Mouse (Mus musculus) neural tube, embryonic 14.5 days (tissue): ENCODE data around the gene Atl2. TPM values are rescaled to one million over a fixed set of nuclear protein-coding genes. Genes with fewer than 3 reads are reported as not detected.

Experiments
- ATAC-seq: fragments of 200-750 bp; cut with Nextera tagmentation; 2 replicates; pipeline ENCODE4 v1.8.0; 2017; ENCODE audit warnings: low read depth, mild to moderate bottlenecking, moderate TSS enrichment, moderate library complexity
- H3K27ac ChIP-seq: fragments of 300-500 bp; sonication (generic); 2 replicates; pipeline ENCODE4 v1.5.1; 2014; ENCODE audit warnings: low read depth, mild to moderate bottlenecking, control low read depth, low read length, moderate library complexity, mixed read lengths
- H3K27me3 ChIP-seq: fragments of 300-500 bp; sonication (generic); 2 replicates; pipeline ENCODE4 v1.6.1; 2014; ENCODE audit warnings: low read length; ENCODE audit not compliant: control insufficient read depth, insufficient read depth
- H3K36me3 ChIP-seq: fragments of 300-500 bp; sonication (generic); 2 replicates; pipeline ENCODE4 v1.6.1; 2014; ENCODE audit warnings: low read length, mixed read lengths; ENCODE audit not compliant: control insufficient read depth, insufficient read depth
- H3K4me1 ChIP-seq: fragments of 300-500 bp; sonication (generic); 2 replicates; pipeline ENCODE4 v1.6.1; 2014; ENCODE audit warnings: low read length; ENCODE audit not compliant: control insufficient read depth, insufficient read depth
- H3K4me2 ChIP-seq: fragments of 300-500 bp; sonication (generic); 2 replicates; pipeline ENCODE4 v1.6.1; 2014; ENCODE audit warnings: mild to moderate bottlenecking, low read depth, low read length, control low read depth
- H3K4me3 ChIP-seq: fragments of 300-500 bp; sonication (generic); 2 replicates; pipeline ENCODE4 v1.5.1; 2014; ENCODE audit warnings: low read depth, low read length, control low read depth, mixed read lengths
- H3K9ac ChIP-seq: fragments of 300-500 bp; sonication (generic); replicated peaks from 2 replicates; pipeline ENCODE4 v1.6.1; 2014; ENCODE audit warnings: low read depth, mild to moderate bottlenecking, control low read depth, low read length, mixed read lengths
- H3K9me3 ChIP-seq: fragments of 300-500 bp; sonication (generic); 2 replicates; pipeline ENCODE4 v1.6.1; 2016; ENCODE audit warnings: low read length; ENCODE audit not compliant: control insufficient read depth
- WGBS: fragments of 180-500 bp; shearing (Covaris S2); extraction: QIAGEN DNeasy Blood & Tissue Kit; methylation state at CpG from one replicate; pipeline ENCODE4 v1.1.7; 2014; 5-methylcytosine and 5-hydroxymethylcytosine counted together
- polyA plus RNA-seq: library from polyadenylated mRNA; unstranded; fragments of >200 nt; fragmentation: Nextera tagmentation; extraction: Ambion mirVana; gene quantifications from 2 replicates; pipeline ENCODE4 v1.2.1, GENCODE M21; 2014

Atl2 gene
- polyA plus RNA-seq, 1 experiment from 2014 or later = 47.6 TPM

DNA sequence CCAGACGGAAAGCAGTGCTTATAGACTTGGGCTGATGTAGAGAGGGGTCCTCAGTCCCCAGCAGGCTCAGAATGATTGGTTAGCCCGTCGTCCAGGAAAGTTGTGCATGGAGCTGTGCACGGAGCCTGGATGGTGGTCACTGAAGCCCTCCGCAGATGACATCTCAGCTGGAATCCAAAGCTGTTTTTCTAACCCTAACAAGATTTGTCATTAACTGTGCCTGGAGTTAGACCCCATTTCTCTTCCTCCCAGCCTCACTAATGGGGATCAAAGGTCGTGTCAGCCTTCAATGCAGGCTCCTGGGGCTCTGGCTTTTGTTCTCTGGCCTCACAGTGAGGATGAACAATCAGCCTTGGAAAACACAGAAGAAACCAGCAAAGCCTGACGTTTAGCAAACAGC is 77.9 kb downstream of the Atl2 start:
- Histone ChIP-seq H3K36me3 (no peaks in the 10 kb centered on the region), H3K4me3 (no peak overlapping the region), H3K9me3 (no peaks in the 10 kb centered on the region), H3K9ac (no peak overlapping the region), H3K27ac (no peak overlapping the region), H3K27me3 (no peaks in the 10 kb centered on the region), H3K4me1 (no peaks in the 10 kb centered on the region), H3K4me2 (no peak overlapping the region)
- ATAC-seq = no peak
- WGBS = 3% methylated on average over 7 of the region's 7 CpGs

DNA sequence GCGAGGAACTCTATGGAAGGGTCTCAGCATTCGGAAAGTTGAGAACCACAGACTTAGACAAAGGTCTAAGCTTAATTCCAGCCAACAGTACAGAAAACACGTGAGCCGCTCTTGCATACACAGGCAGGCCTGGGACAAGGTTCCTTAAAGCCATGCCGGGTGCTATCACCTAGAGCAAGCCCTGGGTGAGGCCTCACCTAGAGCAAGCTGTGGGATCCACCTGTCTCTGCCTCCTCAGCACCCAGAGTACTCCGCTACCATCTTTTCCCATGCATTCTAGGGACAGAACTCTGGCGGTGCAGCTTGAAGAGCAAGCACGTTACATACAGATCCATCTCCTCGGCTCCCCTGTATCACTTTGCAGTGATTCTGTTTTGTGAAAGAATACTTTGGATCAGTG is 78.4 kb downstream of the Atl2 start:
- Histone ChIP-seq H3K36me3 (no peaks in the 10 kb centered on the region), H3K27ac (no peak overlapping the region), H3K4me1 (no peaks in the 10 kb centered on the region), H3K4me2 (no peak overlapping the region), H3K4me3 (no peak overlapping the region), H3K27me3 (no peaks in the 10 kb centered on the region), H3K9ac (no peak overlapping the region), H3K9me3 (no peaks in the 10 kb centered on the region)
- 53% methylated on average over 9 of the region's 9 CpGs for WGBS
- ATAC-seq = no peak

DNA sequence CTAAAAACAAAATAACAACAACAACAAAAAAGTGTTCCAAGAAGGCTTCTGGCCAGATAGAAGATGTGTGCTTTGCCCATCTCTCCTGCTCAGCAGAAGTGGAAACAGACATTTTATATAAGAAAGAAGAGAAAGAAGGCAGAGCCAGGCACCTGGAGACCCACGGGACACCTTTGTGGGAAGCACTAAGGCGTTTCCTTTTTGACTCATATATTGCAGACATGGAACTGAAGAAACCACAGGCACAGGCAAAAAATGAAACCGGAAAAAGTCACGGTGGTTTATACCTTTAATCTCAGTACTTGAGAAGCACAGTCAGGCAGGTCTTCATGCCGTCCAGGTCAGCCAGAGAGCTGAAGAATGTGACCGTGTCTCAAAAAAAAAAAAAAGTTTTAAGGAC is 79.0 kb downstream of the Atl2 start:
- H3K27me3 ChIP-seq = no peaks in the 10 kb centered on the region
- ATAC-seq = no peak
- 82% methylated on average over 6 of the region's 6 CpGs for WGBS

DNA sequence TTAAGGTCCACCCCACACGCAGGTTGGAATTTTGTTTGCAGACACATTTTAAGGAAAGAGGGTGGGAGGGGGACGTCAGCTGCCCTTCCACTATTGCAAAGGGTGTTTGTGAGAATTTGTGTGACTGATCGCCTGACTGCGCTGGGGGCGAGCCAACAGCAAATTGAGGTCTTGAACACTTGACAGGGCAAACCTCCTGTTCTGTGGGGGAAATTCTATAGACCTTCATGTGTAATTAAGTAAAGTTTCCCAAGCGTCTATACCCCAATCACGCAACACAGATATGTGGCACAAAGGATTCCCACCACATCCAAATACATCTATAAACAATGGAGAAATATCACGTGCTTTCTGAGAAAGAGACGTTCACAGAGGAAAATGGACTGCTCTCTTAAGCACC is 85.5 kb downstream of the Atl2 start:
- H3K4me3 ChIP-seq = no peak overlapping the region
- H3K27me3 ChIP-seq = no peaks in the 10 kb centered on the region
- H3K4me2 ChIP-seq = no peak overlapping the region
- no peak for ATAC-seq
- no peaks in the 10 kb centered on the region for H3K4me1 ChIP-seq
- no peaks in the 10 kb centered on the region for H3K36me3 ChIP-seq
- no peak overlapping the region for H3K27ac ChIP-seq
- no peaks in the 10 kb centered on the region for H3K9me3 ChIP-seq
- 93% methylated on average over 9 of the region's 9 CpGs for WGBS
- H3K9ac ChIP-seq = no peak overlapping the region

More for the DNA sequence above, 79.0 kb downstream of the Atl2 start:
- Histone ChIP-seq H3K36me3 (no peaks in the 10 kb centered on the region), H3K27ac (no peak overlapping the region), H3K4me2 (no peak overlapping the region), H3K9me3 (no peaks in the 10 kb centered on the region), H3K9ac (no peak overlapping the region), H3K4me1 (no peaks in the 10 kb centered on the region), H3K4me3 (no peak overlapping the region)

DNA sequence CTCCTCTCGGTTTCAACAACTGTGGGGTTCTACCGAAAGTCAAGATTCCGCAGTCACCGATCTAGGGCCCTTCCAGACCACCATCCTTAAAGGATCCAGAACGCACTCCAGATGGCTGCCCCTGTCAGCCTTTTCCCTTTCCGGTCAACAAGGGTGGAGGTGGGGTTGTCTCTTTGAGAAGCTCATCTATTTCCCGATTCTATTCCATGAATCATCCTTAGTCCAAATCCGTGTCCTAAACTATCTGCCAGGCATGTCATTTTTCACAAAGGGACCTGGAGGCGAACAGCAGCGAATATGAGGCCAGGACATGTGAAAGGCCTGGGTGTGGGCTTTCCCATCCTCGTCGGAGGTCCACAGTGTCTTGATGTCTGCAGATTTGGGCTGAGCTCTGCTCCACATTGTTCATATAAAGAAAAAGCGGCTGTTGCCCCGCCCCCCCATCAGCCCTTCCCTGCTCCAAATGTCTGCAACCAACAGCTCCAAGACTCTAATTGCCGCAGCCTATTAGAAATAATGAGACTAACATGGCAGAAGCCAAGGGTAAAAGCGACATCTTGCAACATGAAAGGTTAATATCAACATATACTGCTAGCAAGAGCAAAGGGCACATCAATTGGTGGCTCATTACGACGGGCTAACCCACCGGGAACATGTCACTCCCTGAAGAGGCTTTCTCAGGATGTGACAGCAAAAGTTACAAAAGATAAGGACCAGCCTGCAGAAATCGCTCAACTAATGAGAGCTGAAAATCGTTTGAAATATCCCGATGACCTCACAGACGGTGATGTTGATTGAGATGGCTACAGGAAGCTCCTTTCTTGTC is 86.2 kb downstream of the Atl2 start:
- H3K9ac ChIP-seq = no peak overlapping the region
- no peaks in the 10 kb centered on the region for H3K36me3 ChIP-seq
- no peak overlapping the region for H3K27ac ChIP-seq
- 89% methylated on average over 23 of the region's 23 CpGs for WGBS
- H3K27me3 ChIP-seq = no peaks in the 10 kb centered on the region
- no peaks in the 10 kb centered on the region for H3K4me1 ChIP-seq
- H3K9me3 ChIP-seq = no peaks in the 10 kb centered on the region
- ATAC-seq = no peak
- no peak overlapping the region for H3K4me3 ChIP-seq
- H3K4me2 ChIP-seq = no peak overlapping the region

DNA sequence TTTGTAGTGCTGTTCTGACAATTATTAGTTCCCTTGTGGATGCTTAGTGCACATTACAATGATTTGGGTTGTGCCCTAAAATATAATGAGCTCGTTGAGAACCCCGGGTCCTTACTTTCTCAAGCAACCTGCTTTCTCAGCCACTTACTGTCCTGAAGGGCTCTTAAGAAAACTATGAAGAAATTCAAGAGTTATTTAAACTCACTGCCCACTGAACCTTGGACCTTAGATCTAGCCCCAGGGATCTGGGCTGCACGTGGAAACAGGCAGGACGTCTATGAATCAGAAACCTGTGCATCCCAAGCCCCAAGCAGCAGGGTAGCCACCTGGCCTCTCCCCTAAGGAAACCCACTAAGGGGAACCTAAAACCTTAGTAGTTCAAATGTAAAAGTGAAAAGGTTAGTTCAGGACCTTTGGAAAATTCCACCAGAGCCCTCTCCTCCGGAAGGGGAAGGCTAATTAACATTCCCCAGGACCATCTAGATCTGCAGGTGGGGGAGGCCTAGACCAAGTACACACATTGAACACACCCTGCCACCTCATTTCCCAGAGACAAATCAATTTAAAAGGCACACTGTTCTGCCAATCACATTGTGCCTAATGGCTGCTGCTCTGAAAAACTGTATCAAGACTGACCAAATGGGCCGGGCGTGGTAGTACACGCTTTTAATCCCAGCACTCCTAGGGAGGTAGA is 88.5 kb downstream of the Atl2 start:
- no peaks in the 10 kb centered on the region for H3K27me3 ChIP-seq
- no peak overlapping the region for H3K9ac ChIP-seq
- 81% methylated on average over 8 of the region's 8 CpGs for WGBS
- H3K36me3 ChIP-seq = no peaks in the 10 kb centered on the region
- H3K4me2 ChIP-seq = no peak overlapping the region
- H3K4me1 ChIP-seq = no peaks in the 10 kb centered on the region
- H3K9me3 ChIP-seq = no peaks in the 10 kb centered on the region
- no peak overlapping the region for H3K4me3 ChIP-seq
- no peak overlapping the region for H3K27ac ChIP-seq
- ATAC-seq = no peak

DNA sequence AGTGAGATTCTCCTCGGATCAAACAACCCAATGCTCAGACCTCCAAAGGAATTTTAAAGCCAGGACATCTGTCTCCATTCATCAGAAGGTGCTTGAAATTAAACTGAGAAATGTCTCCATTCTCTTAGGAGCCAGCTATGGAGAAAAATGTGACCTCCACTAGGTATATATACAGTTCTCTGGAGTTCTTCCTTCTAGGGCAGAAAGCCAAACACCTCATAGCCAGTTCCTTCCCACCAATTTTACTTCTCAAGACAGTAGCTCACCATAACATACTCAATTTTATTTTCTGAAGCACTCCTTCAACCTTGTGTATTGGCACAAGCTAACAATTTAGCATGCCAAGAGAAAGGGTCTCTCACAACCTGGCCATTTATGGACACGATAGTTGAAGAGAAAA is 91.2 kb downstream of the Atl2 start:
- no peaks in the 10 kb centered on the region for H3K27me3 ChIP-seq
- H3K9ac ChIP-seq = no peak overlapping the region
- 65% methylated on average over 2 of the region's 2 CpGs for WGBS
- H3K4me3 ChIP-seq = no peak overlapping the region
- no peak overlapping the region for H3K27ac ChIP-seq
- no peak for ATAC-seq
- no peaks in the 10 kb centered on the region for H3K4me1 ChIP-seq
- no peaks in the 10 kb centered on the region for H3K9me3 ChIP-seq
- H3K36me3 ChIP-seq = no peaks in the 10 kb centered on the region
- H3K4me2 ChIP-seq = no peak overlapping the region

DNA sequence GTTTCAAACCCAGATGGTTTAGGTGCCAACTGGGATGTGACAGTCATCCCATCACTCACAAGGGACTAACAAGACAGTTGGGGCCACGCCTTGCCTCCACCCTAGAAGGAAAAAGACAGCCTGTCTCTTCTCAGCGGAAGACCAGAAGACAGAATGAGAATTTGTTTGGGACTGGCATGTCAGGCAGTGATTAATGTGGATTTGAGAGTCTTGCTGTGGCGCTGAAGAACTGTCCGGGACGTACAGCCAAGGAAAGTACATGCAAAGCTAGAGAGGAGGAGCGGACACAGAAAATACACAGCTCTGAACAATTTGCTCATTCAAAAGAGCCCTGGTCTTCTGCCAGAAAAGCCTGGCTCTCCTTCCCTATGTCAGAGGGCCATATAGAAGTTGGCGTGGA is 93.9 kb downstream of the Atl2 start:
- H3K27ac ChIP-seq = no peak overlapping the region
- 77% methylated on average over 7 of the region's 7 CpGs for WGBS
- no peaks in the 10 kb centered on the region for H3K36me3 ChIP-seq
- no peak for ATAC-seq
- no peak overlapping the region for H3K9ac ChIP-seq
- no peaks in the 10 kb centered on the region for H3K9me3 ChIP-seq
- H3K4me3 ChIP-seq = no peak overlapping the region
- H3K4me2 ChIP-seq = no peak overlapping the region
- no peaks in the 10 kb centered on the region for H3K27me3 ChIP-seq
- H3K4me1 ChIP-seq = no peaks in the 10 kb centered on the region

DNA sequence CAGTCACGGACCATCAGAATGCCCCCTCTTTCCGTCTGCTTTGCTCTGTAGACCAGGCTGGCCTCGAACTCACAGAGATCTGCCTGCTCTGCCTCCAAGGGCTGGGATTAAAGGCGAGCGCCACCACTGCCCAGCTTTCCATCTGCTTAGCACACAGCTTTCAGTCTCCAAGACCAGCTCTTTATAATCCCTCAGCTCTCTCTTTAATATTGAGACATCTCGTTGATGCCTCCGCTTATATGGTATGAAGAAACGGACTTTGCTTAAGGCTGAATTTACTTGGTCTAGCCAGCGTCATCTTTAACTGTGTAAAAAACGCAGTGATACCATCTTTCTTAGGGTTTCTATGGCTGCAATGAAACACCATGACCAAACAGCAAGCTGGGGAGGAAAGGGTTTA is 97.1 kb downstream of the Atl2 start:
- Histone ChIP-seq H3K36me3 (no peaks in the 10 kb centered on the region), H3K4me3 (no peak overlapping the region), H3K9me3 (no peaks in the 10 kb centered on the region), H3K27ac (no peak overlapping the region), H3K4me1 (no peaks in the 10 kb centered on the region), H3K4me2 (no peak overlapping the region), H3K9ac (no peak overlapping the region), H3K27me3 (no peaks in the 10 kb centered on the region)
- ATAC-seq = no peak
- WGBS = 96% methylated on average over 10 of the region's 10 CpGs
